Mouse (Mus musculus): ENCODE data around the gene Apbb1ip. TPM values are rescaled to one million over a fixed set of nuclear protein-coding genes. Genes with fewer than 3 reads are reported as not detected.

The Apbb1ip gene
- polyA plus RNA-seq, 1 experiment from 2014 or later, result 5.5 TPM

- Histone ChIP-seq H3K4me2 (replicated peaks; ENCODE audit: low read depth, low read length) (no peak overlapping the region), H3K36me3 (ENCODE audit: insufficient read depth, low read length) (no peaks in the 10 kb centered on the region), H3K27ac (ENCODE audit: low read length) (no peak overlapping the region), H3K27me3 (replicated peaks; ENCODE audit: insufficient read depth, low read length) (no peaks in the 10 kb centered on the region), H3K4me3 (ENCODE audit: low read depth, low read length) (no peak overlapping the region), H3K9me3 (ENCODE audit: low read length) (no peaks in the 10 kb centered on the region), H3K9ac (replicated peaks; ENCODE audit: low read depth) (no peak overlapping the region), H3K4me1 (ENCODE audit: insufficient read depth, low read depth, low read length) (no peaks in the 10 kb centered on the region)
- WGBS, result 0% methylated on average over 13 of the region's 38 CpGs
- ATAC-seq, result no peak
- peak; percentile 37 for DNase-seq (ENCODE audit: low spot score)
- TF ChIP-seq CTCF (IDR thresholded peaks at IDR 0.05) (no peak), EP300 (IDR thresholded peaks at IDR 0.05) (no peak)
These were observed 29.7 kb upstream of the Apbb1ip start for GRCm38 (mm10) chr2:22744121-22744761.

- TF ChIP-seq EP300 (IDR thresholded peaks at IDR 0.05), result no peak
- TF ChIP-seq CTCF (IDR thresholded peaks at IDR 0.05), result no peak
- H3K9ac ChIP-seq (replicated peaks; ENCODE audit: low read depth), result no peak overlapping the region
- H3K4me2 ChIP-seq (replicated peaks; ENCODE audit: low read depth, low read length), result no peak overlapping the region
- H3K27me3 ChIP-seq (replicated peaks; ENCODE audit: insufficient read depth, low read length), result no peaks in the 10 kb centered on the region
- H3K9me3 ChIP-seq (ENCODE audit: low read length), result no peaks in the 10 kb centered on the region
- ATAC-seq (no peak), DNase-seq (ENCODE audit: low spot score) (peak; percentile 62)
- no peak overlapping the region for H3K4me3 ChIP-seq (ENCODE audit: low read depth, low read length)
- H3K27ac ChIP-seq (ENCODE audit: low read length), result no peak overlapping the region
- WGBS, result 2% methylated on average over 19 of the region's 19 CpGs
- no peaks in the 10 kb centered on the region for H3K36me3 ChIP-seq (ENCODE audit: insufficient read depth, low read length)
- H3K4me1 ChIP-seq (ENCODE audit: insufficient read depth, low read depth, low read length), result no peaks in the 10 kb centered on the region
These were observed 29.0 kb upstream of the Apbb1ip start for GRCm38 (mm10) chr2:22744876-22745275.

GRCm38 (mm10) chr2:22746785-22747184 is 27.1 kb upstream of the Apbb1ip start:
- no peak overlapping the region for H3K27ac ChIP-seq (ENCODE audit: low read length)
- H3K4me1 ChIP-seq (ENCODE audit: insufficient read depth, low read depth, low read length), result no peaks in the 10 kb centered on the region
- no peak overlapping the region for H3K4me2 ChIP-seq (replicated peaks; ENCODE audit: low read depth, low read length)
- no peak overlapping the region for H3K4me3 ChIP-seq (ENCODE audit: low read depth, low read length)
- no peaks in the 10 kb centered on the region for H3K9me3 ChIP-seq (ENCODE audit: low read length)
- H3K36me3 ChIP-seq (ENCODE audit: insufficient read depth, low read length), result no peaks in the 10 kb centered on the region
- TF ChIP-seq CTCF (IDR thresholded peaks at IDR 0.05) (no peak), EP300 (IDR thresholded peaks at IDR 0.05) (no peak)
- ATAC-seq, result no peak
- H3K9ac ChIP-seq (replicated peaks; ENCODE audit: low read depth), result no peak overlapping the region
- no peaks in the 10 kb centered on the region for H3K27me3 ChIP-seq (replicated peaks; ENCODE audit: insufficient read depth, low read length)
- peak; percentile 58 for DNase-seq (ENCODE audit: low spot score)

GRCm38 (mm10) chr2:22747941-22748340 is 26.0 kb upstream of the Apbb1ip start:
- Histone ChIP-seq H3K4me3 (ENCODE audit: low read depth, low read length) (no peak overlapping the region), H3K9me3 (ENCODE audit: low read length) (no peaks in the 10 kb centered on the region), H3K9ac (replicated peaks; ENCODE audit: low read depth) (no peak overlapping the region), H3K4me2 (replicated peaks; ENCODE audit: low read depth, low read length) (no peak overlapping the region), H3K4me1 (ENCODE audit: insufficient read depth, low read depth, low read length) (no peaks in the 10 kb centered on the region), H3K36me3 (ENCODE audit: insufficient read depth, low read length) (no peaks in the 10 kb centered on the region), H3K27ac (ENCODE audit: low read length) (no peak overlapping the region), H3K27me3 (replicated peaks; ENCODE audit: insufficient read depth, low read length) (no peaks in the 10 kb centered on the region)
- DNase-seq (ENCODE audit: low spot score) (peak; percentile 41), ATAC-seq (no peak)
- TF ChIP-seq CTCF (IDR thresholded peaks at IDR 0.05) (no peak), EP300 (IDR thresholded peaks at IDR 0.05) (no peak)

- TF ChIP-seq CTCF (IDR thresholded peaks at IDR 0.05), result no peak
- no peak for TF ChIP-seq EP300 (IDR thresholded peaks at IDR 0.05)
- WGBS, result 79% methylated on average over 3 of the region's 3 CpGs
These were observed 24.1 kb upstream of the Apbb1ip start for GRCm38 (mm10) chr2:22749761-22750160.

GRCm38 (mm10) chr2:22752492-22752891 is 21.4 kb upstream of the Apbb1ip start:
- Histone ChIP-seq H3K27ac (ENCODE audit: low read length) (no peak overlapping the region), H3K36me3 (ENCODE audit: insufficient read depth, low read length) (no peaks in the 10 kb centered on the region), H3K4me2 (replicated peaks; ENCODE audit: low read depth, low read length) (no peak overlapping the region), H3K27me3 (replicated peaks; ENCODE audit: insufficient read depth, low read length) (no peaks in the 10 kb centered on the region), H3K9me3 (ENCODE audit: low read length) (no peaks in the 10 kb centered on the region), H3K4me1 (ENCODE audit: insufficient read depth, low read depth, low read length) (no peaks in the 10 kb centered on the region), H3K9ac (replicated peaks; ENCODE audit: low read depth) (no peak overlapping the region), H3K4me3 (ENCODE audit: low read depth, low read length) (no peak overlapping the region)
- ATAC-seq (no peak), DNase-seq (ENCODE audit: low spot score) (no peak)
- TF ChIP-seq EP300 (IDR thresholded peaks at IDR 0.05) (no peak), CTCF (IDR thresholded peaks at IDR 0.05) (no peak)
- 57% methylated on average over 4 of the region's 4 CpGs for WGBS

More at GRCm38 (mm10) chr2:22749761-22750160, 24.1 kb upstream of the Apbb1ip start:
- H3K36me3 ChIP-seq (ENCODE audit: insufficient read depth, low read length), result no peaks in the 10 kb centered on the region
- no peak overlapping the region for H3K4me2 ChIP-seq (replicated peaks; ENCODE audit: low read depth, low read length)
- no peak for ATAC-seq
- no peaks in the 10 kb centered on the region for H3K27me3 ChIP-seq (replicated peaks; ENCODE audit: insufficient read depth, low read length)
- no peak overlapping the region for H3K4me3 ChIP-seq (ENCODE audit: low read depth, low read length)
- H3K27ac ChIP-seq (ENCODE audit: low read length), result no peak overlapping the region
- no peak overlapping the region for H3K9ac ChIP-seq (replicated peaks; ENCODE audit: low read depth)
- no peaks in the 10 kb centered on the region for H3K4me1 ChIP-seq (ENCODE audit: insufficient read depth, low read depth, low read length)
- no peak for DNase-seq (ENCODE audit: low spot score)
- no peaks in the 10 kb centered on the region for H3K9me3 ChIP-seq (ENCODE audit: low read length)

Measured in lung, postnatal 0 days (tissue).